ENCODE assay signal across 20 mouse cellular contexts in genomic region chr3:137941555-137941954, GRCm38 (mm10). TPM values are rescaled to one million over a fixed set of nuclear protein-coding genes. Genes with fewer than 3 reads are reported as not detected.
DNase-seq lines count a peak whose midpoint lies in the region; ATAC-seq and TF ChIP-seq lines count a peak whose summit lies in the region.
"Had no signal": no experiment of that assay in that cellular context is flagged by ENCODE, and none has a peak within 500 bp of the region (broad histone marks: within the 10 kb centered on the region; RNA-seq: fewer than 3 reads in every experiment).

No protein-coding gene starts in this region.

- no peaks in the 10 kb centered on the region for H3K27me3 ChIP-seq in heart, embryonic 13.5 days (replicated peaks)
- no peaks in the 10 kb centered on the region for H3K27me3 ChIP-seq in midbrain, embryonic 11.5 days (ENCODE audit: control insufficient read depth, insufficient read depth, low read length)
- H3K27me3 ChIP-seq in midbrain, embryonic 13.5 days, result no peaks in the 10 kb centered on the region
- no peaks in the 10 kb centered on the region for H3K27me3 ChIP-seq in liver, embryonic 14.5 days (ENCODE audit: control insufficient read depth, insufficient read depth, low read length)
- H3K27me3 ChIP-seq: forebrain, embryonic 12.5 days; limb, embryonic 15.5 days; midbrain, embryonic 12.5 days had no signal

- DNase-seq in heart, adult 18-20 months, result no peak
- peak; percentile 21 for DNase-seq in midbrain, embryonic 11.5 days (ENCODE audit: low spot score, missing footprints)
- DNase-seq in liver, embryonic 14.5 days (ENCODE audit: low read depth in 3 of 3, low spot score in 3 of 3), result peak in 1 of 3 experiments; percentile 54
- no peak for DNase-seq in kidney, adult 18-20 months
- no peak for DNase-seq in cerebellum, postnatal 10 days
- no peak for DNase-seq in adrenal gland, postnatal 14 days
- DNase-seq: cerebellum, adult 9-10 months; gastrocnemius, postnatal 36 days; kidney, adult 8-10 months; kidney, postnatal 10 days; lung, postnatal 10 days; right cerebral cortex, postnatal 14 days; spleen, adult 18-20 months had no signal

- H3K36me3 ChIP-seq in heart, embryonic 13.5 days, result peaks cover 19% of the 10 kb centered on the region; the same call in 1 of the 2 replicates
- no peaks in the 10 kb centered on the region for H3K36me3 ChIP-seq in midbrain, embryonic 11.5 days (ENCODE audit: control insufficient read depth, insufficient read depth, low read length)
- H3K36me3 ChIP-seq in midbrain, embryonic 13.5 days, result no peaks in the 10 kb centered on the region
- H3K36me3 ChIP-seq in liver, embryonic 14.5 days (replicated peaks; ENCODE audit: control insufficient read depth, insufficient read depth, low read depth), result peaks cover 8% of the 10 kb centered on the region
- H3K36me3 ChIP-seq: forebrain, embryonic 12.5 days; heart, embryonic 10.5 days; limb, embryonic 15.5 days; midbrain, embryonic 12.5 days had no signal

- H3K4me3 ChIP-seq in heart, embryonic 13.5 days, result no peak overlapping the region
- H3K4me3 ChIP-seq in midbrain, embryonic 11.5 days (ENCODE audit: low read depth, low read length), result no peak overlapping the region
- H3K4me3 ChIP-seq in midbrain, embryonic 13.5 days (replicated peaks), result no peak overlapping the region
- H3K4me3 ChIP-seq in liver, embryonic 14.5 days (ENCODE audit: insufficient read depth in 1 of 2, low read depth in 2 of 2, low read length in 2 of 2), result no peak overlapping the region
- H3K4me3 ChIP-seq: forebrain, embryonic 12.5 days; heart, embryonic 10.5 days; left cerebral cortex, adult 2 months; limb, embryonic 15.5 days; midbrain, embryonic 12.5 days had no signal

- no peak for ATAC-seq in heart, embryonic 13.5 days (ENCODE audit: extremely low read depth, insufficient number of reproducible peaks, low FRiP score, low TSS enrichment)
- no peak for ATAC-seq in midbrain, embryonic 11.5 days (ENCODE audit: low FRiP score)
- ATAC-seq in midbrain, embryonic 13.5 days, result no peak
- peak; percentile 51 for ATAC-seq in liver, embryonic 14.5 days (ENCODE audit: insufficient read depth)

- H3K4me2 ChIP-seq in heart, embryonic 13.5 days, result no peak overlapping the region
- H3K4me2 ChIP-seq in midbrain, embryonic 11.5 days, result no peak overlapping the region
- no peak overlapping the region for H3K4me2 ChIP-seq in midbrain, embryonic 13.5 days (replicated peaks)
- peak overlapping the region; percentile 51 for H3K4me2 ChIP-seq in liver, embryonic 14.5 days (ENCODE audit: low read depth)
- H3K4me2 ChIP-seq: forebrain, embryonic 12.5 days; limb, embryonic 15.5 days; midbrain, embryonic 12.5 days had no signal

- peak overlapping the region; percentile 91 for H3K27ac ChIP-seq in heart, embryonic 13.5 days (replicated peaks)
- H3K27ac ChIP-seq in midbrain, embryonic 11.5 days (ENCODE audit: low read depth, low read length), result no peak overlapping the region
- H3K27ac ChIP-seq in midbrain, embryonic 13.5 days, result no peak overlapping the region
- H3K27ac ChIP-seq in liver, embryonic 14.5 days, result peak overlapping the region; percentile 63; the same call in 1 of the 2 replicates
- H3K27ac ChIP-seq: forebrain, embryonic 12.5 days; left cerebral cortex, adult 2 months; limb, embryonic 15.5 days; midbrain, embryonic 12.5 days had no signal

- H3K4me1 ChIP-seq in heart, embryonic 13.5 days, result peaks cover 36% of the 10 kb centered on the region
- H3K4me1 ChIP-seq in midbrain, embryonic 11.5 days (ENCODE audit: control insufficient read depth, insufficient read depth, low read length), result peaks cover under 1% of the 10 kb centered on the region; the same call in 1 of the 2 replicates
- peaks cover 2% of the 10 kb centered on the region; the same call in 1 of the 2 replicates for H3K4me1 ChIP-seq in midbrain, embryonic 13.5 days (replicated peaks)
- peaks cover 39 to 52% of the 10 kb centered on the region in 2 experiments for H3K4me1 ChIP-seq in liver, embryonic 14.5 days (replicated peaks; ENCODE audit: control insufficient read depth in 2 of 2, insufficient read depth in 2 of 2, low read length in 1 of 2)
- H3K4me1 ChIP-seq: limb, embryonic 15.5 days had no signal

- peak; percentile 78 for TF ChIP-seq EP300 in liver, embryonic 14.5 days (IDR thresholded peaks at IDR 0.05; ENCODE audit: low read depth)

- H3K9me3 ChIP-seq in heart, embryonic 13.5 days, result no peaks in the 10 kb centered on the region
- no peaks in the 10 kb centered on the region for H3K9me3 ChIP-seq in midbrain, embryonic 11.5 days (ENCODE audit: control insufficient read depth, low read length)
- H3K9me3 ChIP-seq in midbrain, embryonic 13.5 days, result no peaks in the 10 kb centered on the region
- no peaks in the 10 kb centered on the region for H3K9me3 ChIP-seq in liver, embryonic 14.5 days (ENCODE audit: control insufficient read depth, low read length)
- H3K9me3 ChIP-seq: forebrain, embryonic 12.5 days; heart, embryonic 10.5 days; limb, embryonic 15.5 days; midbrain, embryonic 12.5 days had no signal

- H3K9ac ChIP-seq in heart, embryonic 13.5 days, result no peak overlapping the region
- H3K9ac ChIP-seq in midbrain, embryonic 11.5 days (ENCODE audit: low read length), result no peak overlapping the region
- no peak overlapping the region for H3K9ac ChIP-seq in midbrain, embryonic 13.5 days (replicated peaks)
- no peak overlapping the region; the same call in 1 of the 2 replicates for H3K9ac ChIP-seq in liver, embryonic 14.5 days (replicated peaks)
- H3K9ac ChIP-seq: forebrain, embryonic 12.5 days; limb, embryonic 15.5 days; midbrain, embryonic 12.5 days had no signal

- no peak for TF ChIP-seq CTCF in liver, embryonic 14.5 days (IDR thresholded peaks at IDR 0.05; ENCODE audit: low read depth)

RNA-seq across cellular contexts. Expression of gene Lamtor3, which starts 23.2 kb away (rescaled TPM):
- 85.4 and 105 TPM in 2 replicates for polyA plus RNA-seq in heart, embryonic 13.5 days (2015; fragmentation: Nextera tagmentation; extraction: Ambion mirVana)
- 10 to 100 TPM; 93.5 to 93.8 TPM for total RNA-seq in heart, adult 18-20 months (2021)
- polyA plus RNA-seq in midbrain, embryonic 11.5 days (2014; fragmentation: Nextera tagmentation; extraction: Ambion mirVana), result 98.7 and 106 TPM in 2 replicates
- 120 and 122 TPM in 2 replicates for polyA plus RNA-seq in midbrain, embryonic 13.5 days (2015; fragmentation: Nextera tagmentation; extraction: Ambion mirVana)
- polyA plus RNA-seq in liver, embryonic 14.5 days (2012; rRNA removed), result 31.3 and 35.2 TPM in 2 replicates
- 54.3 and 60.1 TPM in 2 replicates for polyA plus RNA-seq in liver, embryonic 14.5 days (2014; fragmentation: Nextera tagmentation; extraction: Ambion mirVana)
- 64.2 and 75.9 TPM in 2 replicates for total RNA-seq in adrenal gland, postnatal 14 days (2021)

RNA-seq across cellular contexts. Expression of gene Dapp1, which starts 39.8 kb away (rescaled TPM):
- polyA plus RNA-seq in heart, embryonic 13.5 days (2015; fragmentation: Nextera tagmentation; extraction: Ambion mirVana), result 13.0 and 14.5 TPM in 2 replicates
- 1 to 10 TPM; 5.4 to 9.7 TPM for total RNA-seq in heart, adult 18-20 months (2021)
- 3.2 and 3.4 TPM in 2 replicates for polyA plus RNA-seq in midbrain, embryonic 11.5 days (2014; fragmentation: Nextera tagmentation; extraction: Ambion mirVana)
- polyA plus RNA-seq in midbrain, embryonic 13.5 days (2015; fragmentation: Nextera tagmentation; extraction: Ambion mirVana), result 0.67 and 1.2 TPM in 2 replicates
- 5.1 and 8.8 TPM in 2 replicates for polyA plus RNA-seq in liver, embryonic 14.5 days (2012; rRNA removed)
- 10.6 and 11.5 TPM in 2 replicates for polyA plus RNA-seq in liver, embryonic 14.5 days (2014; fragmentation: Nextera tagmentation; extraction: Ambion mirVana)
- total RNA-seq in adrenal gland, postnatal 14 days (2021), result 4.9 and 10.1 TPM in 2 replicates

Comparison
In these comparisons a context has a peak if more than half of its experiments do, and no peak if none do; other contexts are left out.
1. H3K27ac ChIP-seq: peak in heart, embryonic 13.5 days (single experiment) and liver, embryonic 14.5 days (single experiment); none in midbrain, embryonic 11.5 days (single experiment) and midbrain, embryonic 13.5 days (single experiment).